Mouse (Mus musculus): ENCODE measurements at regions not wholly inside any gene's neighbourhood (a gene's known extent, or its start where the extent isn't known, plus 50 kb on each side); places are given as distances from the start of the nearest gene placed in this dataset.

GRCm38 (mm10) chr2:116974569-116975060, 96.1 kb downstream of the Tmco5 start:
- Histone ChIP-seq H3K27ac (replicated peaks) (peak overlapping the region; percentile 97), H3K36me3 (no peaks in the 10 kb centered on the region), H3K4me3 (peak overlapping the region; percentile 55), H3K9me3 (replicated peaks) (no peaks in the 10 kb centered on the region), H3K4me1 (peaks cover 87% of the 10 kb centered on the region), H3K27me3 (ENCODE audit: low read depth, poor library complexity, severe bottlenecking) (peaks cover 21% of the 10 kb centered on the region)
- no peak for DNase-seq (ENCODE audit: low spot score)
- 6% methylated on average over 7 of the region's 7 CpGs for WGBS

- H3K27ac ChIP-seq (replicated peaks): peak overlapping the region; percentile 97
- H3K36me3 ChIP-seq: no peaks in the 10 kb centered on the region
- H3K4me1 ChIP-seq: peaks cover 93% of the 10 kb centered on the region
- H3K4me3 ChIP-seq: peak overlapping the region; percentile 55
- H3K27me3 ChIP-seq (ENCODE audit: low read depth, poor library complexity, severe bottlenecking): peaks cover 16% of the 10 kb centered on the region
- H3K9me3 ChIP-seq (replicated peaks): no peaks in the 10 kb centered on the region
- DNase-seq (ENCODE audit: low spot score): no peak
- WGBS: 1% methylated on average over 14 of the region's 14 CpGs
Measured at GRCm38 (mm10) chr2:116975091-116975600, 96.7 kb downstream of the Tmco5 start.

- Histone ChIP-seq H3K9me3 (replicated peaks) (no peaks in the 10 kb centered on the region), H3K36me3 (no peaks in the 10 kb centered on the region), H3K27ac (replicated peaks) (peak overlapping the region; percentile 97), H3K4me1 (peaks cover 99% of the 10 kb centered on the region), H3K4me3 (peak overlapping the region; percentile 55), H3K27me3 (ENCODE audit: low read depth, poor library complexity, severe bottlenecking) (peaks cover 11% of the 10 kb centered on the region)
- under 1% methylated on average over 54 of the region's 54 CpGs for WGBS
- DNase-seq (ENCODE audit: low spot score): peak; percentile 94
Measured at GRCm38 (mm10) chr2:116975601-116976431, 97.3 kb downstream of the Tmco5 start.

- Histone ChIP-seq H3K4me1 (peaks cover 95% of the 10 kb centered on the region), H3K27ac (replicated peaks) (peak overlapping the region; percentile 97), H3K9me3 (replicated peaks) (no peaks in the 10 kb centered on the region), H3K36me3 (no peaks in the 10 kb centered on the region), H3K4me3 (peak overlapping the region; percentile 55), H3K27me3 (ENCODE audit: low read depth, poor library complexity, severe bottlenecking) (peaks cover 8% of the 10 kb centered on the region; the same call in 1 of the 2 replicates)
- DNase-seq (ENCODE audit: low spot score): peak; percentile 70
- WGBS: under 1% methylated on average over 7 of the region's 7 CpGs
Measured at GRCm38 (mm10) chr2:116976432-116976750, 97.9 kb downstream of the Tmco5 start.

- peak; percentile 39 for DNase-seq (ENCODE audit: low spot score)
- Histone ChIP-seq H3K27me3 (ENCODE audit: low read depth, poor library complexity, severe bottlenecking) (peaks cover 8% of the 10 kb centered on the region; the same call in 1 of the 2 replicates), H3K27ac (replicated peaks) (peak overlapping the region; percentile 97), H3K36me3 (no peaks in the 10 kb centered on the region), H3K4me1 (peaks cover 88% of the 10 kb centered on the region), H3K4me3 (peak overlapping the region; percentile 55), H3K9me3 (replicated peaks) (no peaks in the 10 kb centered on the region)
- under 1% methylated on average over 9 of the region's 9 CpGs for WGBS
Measured at GRCm38 (mm10) chr2:116976951-116977503, 98.5 kb downstream of the Tmco5 start.

- Histone ChIP-seq H3K27ac (replicated peaks) (peak overlapping the region; percentile 79), H3K36me3 (no peaks in the 10 kb centered on the region), H3K4me3 (no peak overlapping the region), H3K27me3 (ENCODE audit: low read depth, poor library complexity, severe bottlenecking) (peaks cover 8% of the 10 kb centered on the region; the same call in 1 of the 2 replicates), H3K9me3 (replicated peaks) (peaks cover 5% of the 10 kb centered on the region), H3K4me1 (peaks cover 79% of the 10 kb centered on the region)
- 43% methylated on average over 10 of the region's 10 CpGs for WGBS
- DNase-seq (ENCODE audit: low spot score): peak; percentile 20
Measured at GRCm38 (mm10) chr2:116977771-116978600, 99.5 kb downstream of the Tmco5 start.

DNA sequence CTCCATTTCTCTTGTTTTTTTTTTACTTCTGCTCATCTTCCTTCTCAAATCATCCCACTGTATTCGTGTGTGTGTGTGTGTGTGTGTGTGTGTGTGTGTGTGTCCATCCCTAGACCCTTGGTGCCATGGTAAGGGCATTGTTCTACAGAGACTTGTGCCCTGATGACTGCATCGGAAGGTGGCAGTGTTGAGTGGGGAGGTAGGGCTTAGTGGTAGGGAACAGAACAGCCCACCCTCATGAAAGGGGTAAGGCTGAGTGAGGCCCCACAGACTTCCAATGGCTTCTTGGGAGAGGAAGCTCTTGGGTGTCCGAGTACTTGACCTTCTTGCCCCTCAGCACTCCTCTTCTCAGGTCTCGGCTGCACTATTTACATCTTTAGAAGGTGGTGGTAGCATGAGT, 100.3 kb downstream of the Tmco5 start:
- H3K4me1 ChIP-seq: peaks cover 72% of the 10 kb centered on the region
- 51% methylated on average over 4 of the region's 4 CpGs for WGBS

DNA sequence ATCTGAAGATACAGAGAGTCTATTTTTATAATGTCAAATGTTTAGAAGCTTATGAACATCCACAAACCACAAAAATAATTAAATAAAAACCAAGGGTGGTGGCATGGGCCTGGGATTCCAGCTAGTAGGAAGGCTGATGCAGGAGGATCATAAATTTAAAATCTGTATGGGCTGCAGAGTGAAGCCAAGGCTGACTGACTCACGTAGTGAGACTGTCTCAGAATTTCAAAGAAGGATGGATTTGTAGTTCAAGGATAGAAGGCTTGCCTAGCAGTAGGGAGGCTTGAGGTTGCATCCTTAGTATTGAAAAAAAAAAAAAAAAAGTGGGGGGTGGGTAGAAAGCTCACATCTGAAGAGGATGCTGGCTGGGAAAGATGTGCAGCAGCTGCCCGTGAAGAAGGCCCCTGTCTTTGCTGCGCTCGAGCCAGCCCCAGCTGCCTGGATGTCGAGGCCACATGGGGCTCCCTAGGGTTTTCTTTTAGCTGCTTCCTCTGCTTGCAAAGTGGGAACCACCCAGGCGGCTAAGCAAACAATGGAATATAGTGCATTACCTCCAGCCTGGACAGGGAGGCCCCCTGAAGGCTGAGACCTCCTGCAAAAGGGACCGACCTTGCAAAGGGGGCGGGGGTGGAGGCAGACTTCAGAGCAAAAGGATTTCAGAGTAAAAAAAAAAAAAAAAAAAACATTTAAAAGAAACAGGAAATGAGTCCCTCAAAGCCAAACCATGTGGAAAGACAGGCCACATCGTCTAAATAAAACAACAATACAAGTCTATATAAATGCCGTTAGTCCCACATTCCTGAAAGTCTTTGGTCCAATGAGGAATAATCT, 101.3 kb downstream of the Tmco5 start:
- peak; percentile 83 for DNase-seq (ENCODE audit: low spot score)
- Histone ChIP-seq H3K27ac (replicated peaks) (peak overlapping the region; percentile 79), H3K4me1 (peaks cover 63% of the 10 kb centered on the region), H3K9me3 (replicated peaks) (peaks cover 5% of the 10 kb centered on the region), H3K27me3 (ENCODE audit: low read depth, poor library complexity, severe bottlenecking) (no peaks in the 10 kb centered on the region), H3K36me3 (no peaks in the 10 kb centered on the region), H3K4me3 (no peak overlapping the region)
- under 1% methylated on average over 10 of the region's 10 CpGs for WGBS

More for the DNA sequence above, 100.3 kb downstream of the Tmco5 start:
- Histone ChIP-seq H3K27ac (replicated peaks) (peak overlapping the region; percentile 79), H3K36me3 (no peaks in the 10 kb centered on the region), H3K9me3 (replicated peaks) (peaks cover 5% of the 10 kb centered on the region), H3K27me3 (ENCODE audit: low read depth, poor library complexity, severe bottlenecking) (peaks cover 5% of the 10 kb centered on the region; the same call in 1 of the 2 replicates), H3K4me3 (no peak overlapping the region)
- DNase-seq (ENCODE audit: low spot score): peak; percentile 20

GRCm38 (mm10) chr2:116980692-116981091, 102.2 kb downstream of the Tmco5 start:
- Histone ChIP-seq H3K27me3 (ENCODE audit: low read depth, poor library complexity, severe bottlenecking) (no peaks in the 10 kb centered on the region), H3K4me1 (peaks cover 54% of the 10 kb centered on the region), H3K9me3 (replicated peaks) (peaks cover 5% of the 10 kb centered on the region), H3K36me3 (no peaks in the 10 kb centered on the region), H3K4me3 (no peak overlapping the region), H3K27ac (replicated peaks) (peak overlapping the region; percentile 79)
- peak; percentile 21 for DNase-seq (ENCODE audit: low spot score)
- WGBS: 29% methylated on average over 5 of the region's 5 CpGs

GRCm38 (mm10) chr2:116983351-116983750, 104.9 kb downstream of the Tmco5 start:
- H3K27me3 ChIP-seq (ENCODE audit: low read depth, poor library complexity, severe bottlenecking): no peaks in the 10 kb centered on the region
- no peak for DNase-seq (ENCODE audit: low spot score)
- H3K4me3 ChIP-seq: no peak overlapping the region
- H3K9me3 ChIP-seq (replicated peaks): peaks cover 5% of the 10 kb centered on the region
- 92% methylated on average over 5 of the region's 5 CpGs for WGBS
- peaks cover 28% of the 10 kb centered on the region for H3K4me1 ChIP-seq
- H3K27ac ChIP-seq (replicated peaks): no peak overlapping the region
- no peaks in the 10 kb centered on the region for H3K36me3 ChIP-seq

DNA sequence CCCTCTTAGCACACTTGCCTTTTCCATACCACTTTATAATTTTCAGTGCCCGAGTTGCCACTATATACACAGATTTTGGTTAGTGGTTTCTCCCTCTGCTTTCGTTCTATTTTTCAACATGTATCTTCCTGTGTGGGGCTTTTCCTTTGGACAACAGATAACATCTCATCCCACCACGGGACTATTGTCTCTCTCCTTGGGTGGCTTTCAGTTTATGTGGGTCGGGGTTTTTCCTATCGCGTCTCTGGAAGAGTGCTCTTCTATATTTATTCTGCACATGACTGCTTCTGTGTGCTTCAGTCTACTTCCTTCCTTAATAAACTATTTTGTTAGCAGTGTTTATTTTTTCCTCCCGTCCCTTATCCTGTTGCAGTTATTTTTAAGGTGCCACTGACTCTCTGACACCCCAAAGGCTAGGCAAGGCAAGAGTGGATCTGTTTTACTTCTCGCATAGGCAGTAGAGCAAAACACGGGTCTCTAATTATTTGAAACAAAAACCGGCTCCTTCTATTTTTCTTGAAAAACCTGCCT, 105.4 kb downstream of the Tmco5 start:
- no peak overlapping the region for H3K27ac ChIP-seq (replicated peaks)
- DNase-seq (ENCODE audit: low spot score): no peak
- peaks cover 5% of the 10 kb centered on the region for H3K9me3 ChIP-seq (replicated peaks)
- H3K36me3 ChIP-seq: no peaks in the 10 kb centered on the region
- no peaks in the 10 kb centered on the region for H3K27me3 ChIP-seq (ENCODE audit: low read depth, poor library complexity, severe bottlenecking)
- no peak overlapping the region for H3K4me3 ChIP-seq
- peaks cover 23% of the 10 kb centered on the region for H3K4me1 ChIP-seq
- WGBS: 79% methylated on average over 10 of the region's 10 CpGs
